In genomic region chr13:37541674-37542073, GRCm38 (mm10) we compare ENCODE assay signal across 8 mouse cellular contexts.
DNase-seq lines count a peak whose midpoint lies in the region; ATAC-seq and TF ChIP-seq lines count a peak whose summit lies in the region.

No protein-coding gene starts in this region.

- peak overlapping the region; percentile 39; the same call in 1 of the 2 replicates for H3K4me2 ChIP-seq in heart, embryonic 15.5 days
- H3K4me2 ChIP-seq in kidney, postnatal 0 days (ENCODE audit: low read length), result peak overlapping the region; percentile 32; the same call in 1 of the 2 replicates
- peak overlapping the region; percentile 42; the same call in 1 of the 2 replicates for H3K4me2 ChIP-seq in liver, embryonic 15.5 days
- H3K4me2 ChIP-seq in neural tube, embryonic 13.5 days, result 0 out of 2 replicates have a peak overlapping the region, but pooled peaks have one; percentile 13

- H3K4me1 ChIP-seq in embryonic facial prominence, embryonic 10.5 days, result peaks cover 26% of the 10 kb centered on the region
- peaks cover 7% of the 10 kb centered on the region for H3K4me1 ChIP-seq in heart, embryonic 15.5 days (replicated peaks)
- H3K4me1 ChIP-seq in kidney, postnatal 0 days (replicated peaks; ENCODE audit: insufficient read depth, low read length), result no peaks in the 10 kb centered on the region
- peaks cover 22% of the 10 kb centered on the region for H3K4me1 ChIP-seq in liver, embryonic 15.5 days (replicated peaks)
- no peaks in the 10 kb centered on the region for H3K4me1 ChIP-seq in neural tube, embryonic 13.5 days (replicated peaks)

- ATAC-seq in heart, embryonic 15.5 days (replicated peaks; ENCODE audit: insufficient number of reproducible peaks, insufficient read depth, low FRiP score, low read depth), result peak; percentile 68
- peak; percentile 61 for ATAC-seq in kidney, postnatal 0 days (replicated peaks; ENCODE audit: low FRiP score, low read depth)
- ATAC-seq in liver, embryonic 15.5 days (ENCODE audit: insufficient read depth), result 0 out of 2 replicates have a peak, but pooled peaks have one; percentile 20
- peak; percentile 61; the same call in 1 of the 2 replicates for ATAC-seq in neural tube, embryonic 13.5 days (ENCODE audit: low read depth)

- TF ChIP-seq CTCF in kidney, postnatal 0 days (IDR thresholded peaks at IDR 0.05; ENCODE audit: low read depth), result peak; percentile 78; the same call in 1 of the 2 replicates

- no peaks in the 10 kb centered on the region for H3K36me3 ChIP-seq in embryonic facial prominence, embryonic 10.5 days (replicated peaks)
- no peaks in the 10 kb centered on the region for H3K36me3 ChIP-seq in heart, embryonic 15.5 days
- H3K36me3 ChIP-seq in kidney, postnatal 0 days (ENCODE audit: insufficient read depth, low read length), result no peaks in the 10 kb centered on the region
- H3K36me3 ChIP-seq in liver, embryonic 15.5 days (replicated peaks), result no peaks in the 10 kb centered on the region
- H3K36me3 ChIP-seq in neural tube, embryonic 13.5 days, result no peaks in the 10 kb centered on the region

- H3K9me3 ChIP-seq in embryonic facial prominence, embryonic 10.5 days, result no peaks in the 10 kb centered on the region
- no peaks in the 10 kb centered on the region for H3K9me3 ChIP-seq in heart, embryonic 15.5 days (replicated peaks)
- no peaks in the 10 kb centered on the region for H3K9me3 ChIP-seq in kidney, postnatal 0 days (replicated peaks; ENCODE audit: low read length)
- no peaks in the 10 kb centered on the region for H3K9me3 ChIP-seq in liver, embryonic 15.5 days (replicated peaks)
- no peaks in the 10 kb centered on the region for H3K9me3 ChIP-seq in neural tube, embryonic 13.5 days

- peak overlapping the region; percentile 34 for H3K4me3 ChIP-seq in embryonic facial prominence, embryonic 10.5 days
- H3K4me3 ChIP-seq in heart, embryonic 15.5 days, result no peak overlapping the region
- H3K4me3 ChIP-seq in kidney, postnatal 0 days (replicated peaks; ENCODE audit: low read depth, low read length), result no peak overlapping the region
- H3K4me3 ChIP-seq in liver, embryonic 15.5 days (replicated peaks), result no peak overlapping the region
- no peak overlapping the region for H3K4me3 ChIP-seq in neural tube, embryonic 13.5 days

- H3K27me3 ChIP-seq in embryonic facial prominence, embryonic 10.5 days (replicated peaks; ENCODE audit: low read depth, poor library complexity, severe bottlenecking), result no peaks in the 10 kb centered on the region
- no peaks in the 10 kb centered on the region for H3K27me3 ChIP-seq in heart, embryonic 15.5 days
- H3K27me3 ChIP-seq in kidney, postnatal 0 days (ENCODE audit: insufficient read depth, low read length), result no peaks in the 10 kb centered on the region
- no peaks in the 10 kb centered on the region for H3K27me3 ChIP-seq in liver, embryonic 15.5 days
- no peaks in the 10 kb centered on the region for H3K27me3 ChIP-seq in neural tube, embryonic 13.5 days

- no peak overlapping the region for H3K9ac ChIP-seq in heart, embryonic 15.5 days
- no peak overlapping the region for H3K9ac ChIP-seq in kidney, postnatal 0 days (ENCODE audit: low read depth, low read length)
- H3K9ac ChIP-seq in liver, embryonic 15.5 days, result no peak overlapping the region
- no peak overlapping the region for H3K9ac ChIP-seq in neural tube, embryonic 13.5 days

- DNase-seq in ovary, adult 18-20 months (ENCODE audit: low spot score), result peak; percentile 68
- DNase-seq in ovary, postnatal 10 days (ENCODE audit: low spot score), result no peak
- DNase-seq in embryonic facial prominence, embryonic 10.5 days (ENCODE audit: low spot score), result peak; percentile 68
- peak; percentile 91 for DNase-seq in kidney, postnatal 0 days (ENCODE audit: low spot score)
- DNase-seq in thymus, postnatal 14 days, result peak; percentile 87

- H3K27ac ChIP-seq in embryonic facial prominence, embryonic 10.5 days (replicated peaks), result peak overlapping the region; percentile 65
- peak overlapping the region; percentile 25; the same call in 1 of the 2 replicates for H3K27ac ChIP-seq in heart, embryonic 15.5 days
- no peak overlapping the region for H3K27ac ChIP-seq in kidney, postnatal 0 days
- 0 out of 2 replicates have a peak overlapping the region, but pooled peaks have one; percentile 24 for H3K27ac ChIP-seq in liver, embryonic 15.5 days (replicated peaks)
- no peak overlapping the region for H3K27ac ChIP-seq in neural tube, embryonic 13.5 days (replicated peaks)

- 5% methylated on average over 6 of the region's 6 CpGs for WGBS in embryonic facial prominence, embryonic 10.5 days
- 7% methylated on average over 6 of the region's 6 CpGs for WGBS in heart, embryonic 15.5 days
- WGBS in kidney, postnatal 0 days, result 4% methylated on average over 6 of the region's 6 CpGs
- WGBS in liver, embryonic 15.5 days (ENCODE audit: insufficient replicate concordance), result 6% methylated on average over 6 of the region's 6 CpGs
- WGBS in neural tube, embryonic 13.5 days, result 9% methylated on average over 6 of the region's 6 CpGs

Comparison
In these comparisons a context has a peak if more than half of its experiments do, and no peak if none do; other contexts are left out.
1. H3K27ac ChIP-seq: peak in embryonic facial prominence, embryonic 10.5 days (single experiment), heart, embryonic 15.5 days (single experiment) and liver, embryonic 15.5 days (single experiment); none in kidney, postnatal 0 days (single experiment) and neural tube, embryonic 13.5 days (single experiment).
2. Peak in every context shown above with its lines, with median percentiles within 50 percentile points of each other: ATAC-seq and H3K4me2 ChIP-seq.